Mouse (Mus musculus) stomach, embryonic 16.5 days (tissue): ENCODE results near the gene Lca5l. TPM values are rescaled to one million over a fixed set of nuclear protein-coding genes. Genes with fewer than 3 reads are reported as not detected.

Experiments used
- ATAC-seq: fragments of 200-750 bp; cut with Nextera tagmentation; 2 replicates; pipeline ENCODE4 v1.8.0; 2017; ENCODE audit warnings: moderate number of reproducible peaks, moderate TSS enrichment; ENCODE audit not compliant: insufficient read depth, low FRiP score
- H3K27ac ChIP-seq: fragments of 300-500 bp; sonication (generic); 2 replicates; pipeline ENCODE4 v1.5.1; 2014; ENCODE audit warnings: low read length
- H3K27me3 ChIP-seq: fragments of 300-500 bp; sonication (generic); 2 replicates; pipeline ENCODE4 v1.6.1; 2014; ENCODE audit warnings: low read length, control low read depth, mixed read lengths; ENCODE audit not compliant: control insufficient read depth, insufficient read depth
- H3K36me3 ChIP-seq: fragments of 300-500 bp; sonication (generic); 2 replicates; pipeline ENCODE4 v1.6.1; 2014; ENCODE audit warnings: low read length; ENCODE audit not compliant: control insufficient read depth, insufficient read depth
- H3K4me1 ChIP-seq: fragments of 300-500 bp; sonication (generic); 2 replicates; pipeline ENCODE4 v1.6.1; 2014; ENCODE audit warnings: low read length, control low read depth, mixed read lengths; ENCODE audit not compliant: control insufficient read depth, insufficient read depth
- H3K4me2 ChIP-seq: fragments of 300-500 bp; sonication (generic); 2 replicates; pipeline ENCODE4 v1.6.1; 2014; ENCODE audit warnings: low read depth, low read length, mixed read lengths
- H3K4me3 ChIP-seq: fragments of 300-500 bp; sonication (generic); replicated peaks from 2 replicates; pipeline ENCODE4 v1.5.1; 2014; ENCODE audit warnings: mild to moderate bottlenecking, low read length
- H3K9ac ChIP-seq: fragments of 300-500 bp; sonication (generic); 2 replicates; pipeline ENCODE4 v1.6.1; 2014; ENCODE audit warnings: low read length
- H3K9me3 ChIP-seq: fragments of 300-500 bp; sonication (generic); replicated peaks from 2 replicates; pipeline ENCODE4 v1.6.1; 2016; ENCODE audit warnings: low read length, control low read depth; ENCODE audit not compliant: control insufficient read depth
- WGBS: fragments of 180-500 bp; shearing (Covaris S2); extraction: QIAGEN DNeasy Blood & Tissue Kit; methylation state at CpG from one replicate; pipeline ENCODE4 v1.1.7; 2014; 5-methylcytosine and 5-hydroxymethylcytosine counted together
- polyA plus RNA-seq: library from polyadenylated mRNA; unstranded; fragments of >200 nt; fragmentation: Nextera tagmentation; extraction: Ambion mirVana; gene quantifications from 2 replicates; pipeline ENCODE4 v1.2.1, GENCODE M21; 2015

Gene Lca5l
- 0.66 and 0.90 TPM in 2 replicates for polyA plus RNA-seq

- Histone ChIP-seq H3K4me2 (peak within 1 kb of the TSS; percentile 82), H3K4me3 (peak within 1 kb of the TSS; percentile 93), H3K36me3 (no peaks in the 10 kb centered on the region), H3K27ac (peak within 1 kb of the TSS; percentile 79), H3K9me3 (0 out of 2 replicates have a peak, but pooled peaks cover 3% of the 10 kb centered on the region), H3K9ac (peak within 1 kb of the TSS; percentile 77), H3K4me1 (peaks cover 5% of the 10 kb centered on the region; the same call in 1 of the 2 replicates), H3K27me3 (no peaks in the 10 kb centered on the region)
- peak; percentile 99 for ATAC-seq
- WGBS, result under 1% methylated on average over 77 of the region's 77 CpGs
Observed at GRCm38 (mm10) chr16:96191531-96192506, at the start of gene Lca5l. Gene Lca5l (minus strand): TSS chr16:96192271.

- no peak within 1 kb of the TSS for H3K4me2 ChIP-seq
- H3K27me3 ChIP-seq, result no peaks in the 10 kb centered on the region
- no peak for ATAC-seq
- H3K4me1 ChIP-seq, result no peaks in the 10 kb centered on the region
- H3K9ac ChIP-seq, result no peak within 1 kb of the TSS
- H3K9me3 ChIP-seq, result no peaks in the 10 kb centered on the region
- H3K27ac ChIP-seq, result no peak within 1 kb of the TSS
- H3K4me3 ChIP-seq, result no peak within 1 kb of the TSS
- H3K36me3 ChIP-seq, result no peaks in the 10 kb centered on the region
- 75% methylated on average over 17 of the region's 17 CpGs for WGBS
Observed at GRCm38 (mm10) chr16:96235366-96235970, 43.4 kb upstream of the Lca5l start, which contains the start of gene B3galt5. Gene B3galt5 (plus strand): TSS chr16:96235801.

- H3K27ac ChIP-seq, result no peak overlapping the region
- H3K4me2 ChIP-seq, result no peak overlapping the region
- no peaks in the 10 kb centered on the region for H3K4me1 ChIP-seq
- no peak for ATAC-seq
- no peak overlapping the region for H3K4me3 ChIP-seq
- H3K9me3 ChIP-seq, result no peaks in the 10 kb centered on the region
- 86% methylated on average over 8 of the region's 8 CpGs for WGBS
- no peaks in the 10 kb centered on the region for H3K36me3 ChIP-seq
- H3K27me3 ChIP-seq, result no peaks in the 10 kb centered on the region
- H3K9ac ChIP-seq, result no peak overlapping the region
Observed at GRCm38 (mm10) chr16:96233996-96234395, 41.9 kb upstream of the Lca5l start.

- Histone ChIP-seq H3K9ac (no peak overlapping the region), H3K36me3 (no peaks in the 10 kb centered on the region), H3K4me3 (no peak overlapping the region), H3K4me1 (no peaks in the 10 kb centered on the region), H3K4me2 (no peak overlapping the region), H3K9me3 (no peaks in the 10 kb centered on the region), H3K27ac (no peak overlapping the region), H3K27me3 (no peaks in the 10 kb centered on the region)
- ATAC-seq, result no peak
- 80% methylated on average over 8 of the region's 8 CpGs for WGBS
Observed at GRCm38 (mm10) chr16:96231974-96232373, 39.9 kb upstream of the Lca5l start.

GRCm38 (mm10) chr16:96231251-96231650 lies 39.2 kb upstream of the Lca5l start:
- H3K27ac ChIP-seq, result no peak overlapping the region
- no peak overlapping the region for H3K4me3 ChIP-seq
- no peaks in the 10 kb centered on the region for H3K27me3 ChIP-seq
- no peaks in the 10 kb centered on the region for H3K4me1 ChIP-seq
- no peak overlapping the region for H3K9ac ChIP-seq
- 90% methylated on average over 4 of the region's 4 CpGs for WGBS
- no peak overlapping the region for H3K4me2 ChIP-seq
- no peak for ATAC-seq
- H3K9me3 ChIP-seq, result no peaks in the 10 kb centered on the region
- H3K36me3 ChIP-seq, result no peaks in the 10 kb centered on the region

- 33% methylated on average over 11 of the region's 11 CpGs for WGBS
- 0 out of 2 replicates have a peak, but pooled peaks have one; percentile 66 for ATAC-seq
Observed at GRCm38 (mm10) chr16:96230411-96230810, 38.3 kb upstream of the Lca5l start.

GRCm38 (mm10) chr16:96229044-96229555 lies 37.0 kb upstream of the Lca5l start:
- no peak overlapping the region for H3K4me3 ChIP-seq
- no peaks in the 10 kb centered on the region for H3K4me1 ChIP-seq
- ATAC-seq, result no peak
- H3K27me3 ChIP-seq, result no peaks in the 10 kb centered on the region
- 56% methylated on average over 8 of the region's 8 CpGs for WGBS
- H3K27ac ChIP-seq, result no peak overlapping the region
- H3K4me2 ChIP-seq, result no peak overlapping the region
- no peak overlapping the region for H3K9ac ChIP-seq
- H3K9me3 ChIP-seq, result no peaks in the 10 kb centered on the region
- no peaks in the 10 kb centered on the region for H3K36me3 ChIP-seq

More at GRCm38 (mm10) chr16:96230411-96230810, 38.3 kb upstream of the Lca5l start:
- no peaks in the 10 kb centered on the region for H3K9me3 ChIP-seq
- no peak overlapping the region for H3K9ac ChIP-seq
- no peak overlapping the region for H3K4me3 ChIP-seq
- no peak overlapping the region for H3K27ac ChIP-seq
- no peaks in the 10 kb centered on the region for H3K27me3 ChIP-seq
- no peaks in the 10 kb centered on the region for H3K4me1 ChIP-seq
- no peaks in the 10 kb centered on the region for H3K36me3 ChIP-seq
- no peak overlapping the region for H3K4me2 ChIP-seq

GRCm38 (mm10) chr16:96228438-96228837 lies 36.4 kb upstream of the Lca5l start:
- WGBS, result 47% methylated on average over 13 of the region's 13 CpGs
- no peak overlapping the region for H3K4me3 ChIP-seq
- no peaks in the 10 kb centered on the region for H3K9me3 ChIP-seq
- H3K27ac ChIP-seq, result no peak overlapping the region
- H3K27me3 ChIP-seq, result no peaks in the 10 kb centered on the region
- H3K36me3 ChIP-seq, result no peaks in the 10 kb centered on the region
- H3K9ac ChIP-seq, result no peak overlapping the region
- no peak overlapping the region for H3K4me2 ChIP-seq
- ATAC-seq, result 0 out of 2 replicates have a peak, but pooled peaks have one; percentile 33
- H3K4me1 ChIP-seq, result no peaks in the 10 kb centered on the region

- Histone ChIP-seq H3K4me1 (no peaks in the 10 kb centered on the region), H3K9ac (no peak overlapping the region), H3K27me3 (no peaks in the 10 kb centered on the region), H3K27ac (no peak overlapping the region), H3K36me3 (no peaks in the 10 kb centered on the region), H3K4me2 (no peak overlapping the region), H3K4me3 (no peak overlapping the region), H3K9me3 (no peaks in the 10 kb centered on the region)
- no peak for ATAC-seq
- 78% methylated on average over 1 of the region's 1 CpGs for WGBS
Observed at GRCm38 (mm10) chr16:96222452-96222851, 30.4 kb upstream of the Lca5l start.
